Mouse (Mus musculus) kidney, embryonic 15.5 days (tissue): Measurements from ENCODE around the gene Slc20a1. TPM values are rescaled to one million over a fixed set of nuclear protein-coding genes. Genes with fewer than 3 reads are reported as not detected.

Source experiments
- ATAC-seq: fragments of 200-750 bp; cut with Nextera tagmentation; replicated peaks from 2 replicates; pipeline ENCODE4 v1.8.0; 2017; ENCODE audit warnings: moderate TSS enrichment; ENCODE audit not compliant: low FRiP score
- H3K27ac ChIP-seq: fragments of 300-500 bp; sonication (generic); 2 replicates; pipeline ENCODE4 v1.5.1; 2015; ENCODE audit warnings: mild to moderate bottlenecking, inconsistent platforms
- H3K27me3 ChIP-seq: fragments of 300-500 bp; sonication (generic); 2 replicates; pipeline ENCODE4 v1.6.1; 2015; ENCODE audit warnings: inconsistent platforms
- H3K36me3 ChIP-seq: fragments of 300-500 bp; sonication (generic); 2 replicates; pipeline ENCODE4 v1.6.1; 2015; ENCODE audit warnings: inconsistent platforms
- H3K4me1 ChIP-seq: fragments of 300-500 bp; sonication (generic); 2 replicates; pipeline ENCODE4 v1.6.1; 2015; ENCODE audit warnings: inconsistent platforms
- H3K4me2 ChIP-seq: fragments of 300-500 bp; sonication (generic); 2 replicates; pipeline ENCODE4 v1.6.1; 2015; ENCODE audit warnings: moderate library complexity, mild to moderate bottlenecking, inconsistent platforms
- H3K4me3 ChIP-seq: fragments of 300-500 bp; sonication (generic); replicated peaks from 2 replicates; pipeline ENCODE4 v1.5.1; 2015; ENCODE audit warnings: mild to moderate bottlenecking, inconsistent platforms
- H3K9ac ChIP-seq: fragments of 300-500 bp; sonication (generic); 2 replicates; pipeline ENCODE4 v1.6.1; 2015; ENCODE audit warnings: mild to moderate bottlenecking, inconsistent platforms
- H3K9me3 ChIP-seq: fragments of 300-500 bp; sonication (generic); replicated peaks from 2 replicates; pipeline ENCODE4 v1.6.1; 2016; ENCODE audit warnings: inconsistent platforms
- WGBS: fragments of 180-500 bp; shearing (Covaris S2); methylation state at CpG from one replicate; pipeline ENCODE4 v1.1.7; 2015; ENCODE audit warnings: mixed read lengths; 5-methylcytosine and 5-hydroxymethylcytosine counted together
- polyA plus RNA-seq: library from polyadenylated mRNA; unstranded; fragments of >200 nt; fragmentation: Nextera tagmentation; extraction: Ambion mirVana; gene quantifications from 2 replicates; pipeline ENCODE4 v1.2.1, GENCODE M21; 2015

The Slc20a1 gene
- polyA plus RNA-seq, 1 experiment from 2014 or later: 30.2 TPM

DNA sequence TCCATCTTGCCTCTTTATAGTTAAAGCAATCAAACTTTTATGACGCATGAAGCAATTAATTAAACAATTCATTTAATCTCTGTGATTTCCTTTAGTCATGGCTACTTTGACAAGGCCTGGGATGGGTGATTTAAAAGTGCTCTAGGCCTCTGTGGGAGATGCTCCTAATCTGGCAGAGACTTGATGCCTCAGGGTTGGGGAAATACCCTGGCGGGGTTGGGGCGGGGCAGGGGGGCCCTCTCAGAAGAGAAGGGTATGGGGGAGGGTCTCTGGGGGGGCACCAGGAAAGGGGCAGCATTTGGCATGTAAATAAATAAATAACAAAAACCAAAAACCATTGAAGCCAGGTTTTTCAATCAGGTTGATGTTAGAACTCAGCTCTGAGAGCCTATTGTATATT lies 20.9 kb upstream of the Slc20a1 start:
- H3K9ac ChIP-seq: no peak overlapping the region
- no peak overlapping the region for H3K27ac ChIP-seq
- H3K4me1 ChIP-seq: peaks cover 3% of the 10 kb centered on the region; the same call in 1 of the 2 replicates
- no peak overlapping the region for H3K4me3 ChIP-seq
- no peaks in the 10 kb centered on the region for H3K27me3 ChIP-seq
- H3K9me3 ChIP-seq: no peaks in the 10 kb centered on the region
- WGBS: 52% methylated on average over 3 of the region's 3 CpGs
- no peak overlapping the region for H3K4me2 ChIP-seq
- no peak for ATAC-seq
- H3K36me3 ChIP-seq: no peaks in the 10 kb centered on the region

DNA sequence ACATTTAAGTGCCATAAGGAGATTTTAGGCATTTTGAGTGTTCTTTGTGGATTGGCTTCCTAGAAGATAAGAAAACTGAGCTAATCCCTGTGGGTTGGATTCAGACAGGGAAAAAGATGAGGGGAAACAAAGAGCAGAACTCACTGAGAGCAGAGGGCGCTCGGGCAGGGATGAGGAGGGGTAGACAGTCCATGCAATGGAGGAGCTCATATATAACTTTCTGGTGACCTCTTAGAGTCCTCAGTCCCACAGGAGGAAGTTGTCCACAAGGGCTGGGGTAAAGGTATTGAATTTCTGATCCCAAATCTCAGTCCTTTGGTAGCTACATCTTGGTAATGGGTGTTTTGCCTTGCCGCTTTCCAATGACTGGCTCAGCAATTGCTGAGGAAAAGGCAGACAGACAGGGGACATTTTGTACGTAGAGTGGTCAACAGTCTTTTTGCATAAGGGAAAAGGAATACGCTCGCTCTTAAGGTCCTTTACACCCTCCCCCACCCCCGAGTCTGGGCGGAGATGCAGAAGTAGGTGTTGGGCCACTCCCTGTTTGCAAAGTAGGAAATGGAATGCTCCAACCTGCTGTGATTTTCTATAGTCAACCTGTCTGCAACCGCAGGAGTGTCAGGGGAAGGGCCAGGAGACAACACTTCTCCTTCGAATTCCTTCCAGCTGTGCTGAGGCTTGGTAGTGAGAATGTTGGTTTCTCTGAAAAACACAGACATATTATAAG lies 20.2 kb upstream of the Slc20a1 start:
- Histone ChIP-seq H3K27me3 (no peaks in the 10 kb centered on the region), H3K4me3 (no peak overlapping the region), H3K4me1 (peaks cover 3% of the 10 kb centered on the region; the same call in 1 of the 2 replicates), H3K36me3 (no peaks in the 10 kb centered on the region), H3K27ac (no peak overlapping the region), H3K9me3 (no peaks in the 10 kb centered on the region), H3K9ac (no peak overlapping the region), H3K4me2 (no peak overlapping the region)
- 46% methylated on average over 10 of the region's 10 CpGs for WGBS
- no peak for ATAC-seq

DNA sequence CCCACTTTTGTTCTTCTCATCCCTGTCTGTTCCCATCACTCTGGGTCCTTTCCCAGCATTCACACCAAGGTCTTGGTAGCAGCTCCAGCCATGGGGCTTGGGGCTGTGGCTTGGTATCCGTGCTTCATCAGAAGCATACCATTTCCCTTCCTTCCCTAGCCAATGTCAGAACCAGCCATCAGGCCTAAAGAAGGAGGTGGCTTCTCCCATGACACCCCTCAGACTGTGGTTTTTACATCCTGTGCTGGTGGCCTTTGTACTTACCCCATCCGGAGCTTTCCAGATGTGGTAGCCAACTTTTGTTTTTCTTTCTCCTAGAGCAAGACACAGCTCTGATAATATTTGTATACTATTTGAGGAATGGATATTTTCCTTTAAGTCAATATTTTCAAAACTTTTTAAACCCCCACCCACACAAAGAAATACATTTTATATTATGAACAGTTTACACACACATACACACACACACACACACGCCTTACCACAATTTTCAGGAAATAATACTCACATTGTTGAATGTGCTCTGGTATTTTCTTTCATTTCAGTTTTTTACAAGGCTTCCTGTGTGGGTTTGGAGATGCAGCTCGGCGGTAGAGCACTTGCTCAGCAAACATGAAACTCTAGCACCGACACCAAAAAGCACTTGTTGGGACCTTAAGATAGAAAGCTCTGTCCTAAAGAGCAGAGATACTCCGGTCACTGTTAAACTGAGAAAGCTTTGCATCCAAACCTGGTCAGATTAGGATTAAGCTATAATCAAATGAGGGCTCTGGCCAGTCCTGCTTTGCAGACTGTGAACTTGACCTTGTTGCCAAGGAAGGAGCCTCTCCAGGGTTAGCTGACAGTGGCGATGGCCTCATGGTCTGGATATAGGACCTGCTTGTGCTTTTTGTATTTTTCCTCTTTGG lies 18.4 kb upstream of the Slc20a1 start:
- no peaks in the 10 kb centered on the region for H3K9me3 ChIP-seq
- no peak overlapping the region for H3K4me2 ChIP-seq
- H3K9ac ChIP-seq: no peak overlapping the region
- no peak overlapping the region for H3K4me3 ChIP-seq
- no peaks in the 10 kb centered on the region for H3K36me3 ChIP-seq
- H3K27ac ChIP-seq: no peak overlapping the region
- H3K27me3 ChIP-seq: no peaks in the 10 kb centered on the region
- WGBS: 76% methylated on average over 8 of the region's 8 CpGs
- ATAC-seq: no peak
- H3K4me1 ChIP-seq: peaks cover 2% of the 10 kb centered on the region; the same call in 1 of the 2 replicates

DNA sequence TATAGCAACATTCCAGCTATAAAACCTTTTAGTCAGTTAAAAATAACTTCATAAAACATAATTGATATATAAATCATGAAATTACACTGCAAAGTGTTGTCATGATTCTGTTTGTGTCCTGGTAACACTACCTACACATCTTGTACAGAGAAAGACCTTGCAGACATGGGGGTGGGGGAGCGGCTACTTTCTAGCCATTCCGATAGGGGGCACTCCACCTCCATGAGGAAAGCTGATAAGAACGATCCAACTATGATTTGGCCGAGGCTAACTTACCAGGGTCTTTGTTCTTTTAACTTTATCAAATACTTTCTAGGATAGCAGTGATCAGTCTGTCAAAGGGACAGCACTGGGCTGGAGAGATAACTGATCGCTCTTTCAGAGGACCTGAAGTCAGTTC lies 17.1 kb upstream of the Slc20a1 start:
- H3K4me2 ChIP-seq: no peak overlapping the region
- no peaks in the 10 kb centered on the region for H3K27me3 ChIP-seq
- no peaks in the 10 kb centered on the region for H3K9me3 ChIP-seq
- H3K9ac ChIP-seq: no peak overlapping the region
- ATAC-seq: no peak
- 91% methylated on average over 5 of the region's 5 CpGs for WGBS
- H3K27ac ChIP-seq: no peak overlapping the region
- no peaks in the 10 kb centered on the region for H3K36me3 ChIP-seq
- H3K4me1 ChIP-seq: peaks cover 2% of the 10 kb centered on the region; the same call in 1 of the 2 replicates
- no peak overlapping the region for H3K4me3 ChIP-seq

DNA sequence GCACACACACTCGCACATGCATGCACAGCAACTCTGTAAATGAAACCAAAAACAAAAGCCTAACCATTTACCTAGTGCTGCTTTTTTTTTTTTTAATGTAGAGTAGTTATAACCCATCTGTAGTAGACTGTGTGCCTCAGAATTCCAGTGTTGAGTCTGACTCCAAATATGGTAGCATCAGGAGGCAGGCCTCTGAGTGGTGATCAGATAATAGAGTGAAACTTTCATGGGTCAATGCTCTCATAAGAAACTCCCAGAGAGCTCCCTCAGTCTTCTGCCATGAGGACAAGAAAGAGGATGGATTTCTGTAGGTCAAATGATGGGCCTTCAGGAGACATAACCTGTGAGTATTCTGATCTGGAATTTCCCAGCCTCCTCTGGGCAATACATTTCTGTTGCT lies 16.2 kb upstream of the Slc20a1 start:
- WGBS: 98% methylated on average over 1 of the region's 1 CpGs
- ATAC-seq: no peak
- Histone ChIP-seq H3K36me3 (no peaks in the 10 kb centered on the region), H3K9me3 (no peaks in the 10 kb centered on the region), H3K27ac (no peak overlapping the region), H3K9ac (no peak overlapping the region), H3K4me2 (no peak overlapping the region), H3K4me3 (no peak overlapping the region), H3K4me1 (peaks cover 2% of the 10 kb centered on the region; the same call in 1 of the 2 replicates), H3K27me3 (no peaks in the 10 kb centered on the region)

DNA sequence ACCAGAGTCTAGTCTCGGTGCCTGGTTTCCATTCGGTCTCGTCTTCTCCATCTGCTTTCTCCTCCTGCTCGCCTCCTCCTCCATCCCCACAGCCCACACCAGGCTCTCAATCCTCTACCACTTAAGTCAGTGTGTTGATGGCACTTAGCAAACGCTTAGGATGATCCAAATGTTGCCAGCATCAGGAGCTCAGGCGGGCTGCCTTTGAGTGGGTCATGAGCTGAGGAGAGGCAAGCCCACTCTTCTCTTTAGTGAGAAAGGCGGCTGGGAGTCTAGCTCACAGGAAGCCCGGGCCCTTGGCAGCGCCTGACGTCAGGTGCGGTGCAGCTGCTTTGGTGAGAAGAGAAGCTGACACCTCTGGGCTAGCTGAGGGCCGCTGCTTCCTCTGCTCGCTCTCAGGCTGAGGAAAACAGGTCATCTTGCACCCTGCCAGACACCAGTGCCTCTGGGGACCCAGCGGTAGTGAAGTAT lies 15.0 kb upstream of the Slc20a1 start:
- no peaks in the 10 kb centered on the region for H3K36me3 ChIP-seq
- H3K9ac ChIP-seq: no peak overlapping the region
- H3K9me3 ChIP-seq: no peaks in the 10 kb centered on the region
- no peak overlapping the region for H3K4me3 ChIP-seq
- no peak overlapping the region for H3K4me2 ChIP-seq
- no peak overlapping the region for H3K27ac ChIP-seq
- ATAC-seq: no peak
- 44% methylated on average over 14 of the region's 14 CpGs for WGBS
- H3K4me1 ChIP-seq: 0 out of 2 replicates have a peak, but pooled peaks cover 2% of the 10 kb centered on the region
- no peaks in the 10 kb centered on the region for H3K27me3 ChIP-seq

DNA sequence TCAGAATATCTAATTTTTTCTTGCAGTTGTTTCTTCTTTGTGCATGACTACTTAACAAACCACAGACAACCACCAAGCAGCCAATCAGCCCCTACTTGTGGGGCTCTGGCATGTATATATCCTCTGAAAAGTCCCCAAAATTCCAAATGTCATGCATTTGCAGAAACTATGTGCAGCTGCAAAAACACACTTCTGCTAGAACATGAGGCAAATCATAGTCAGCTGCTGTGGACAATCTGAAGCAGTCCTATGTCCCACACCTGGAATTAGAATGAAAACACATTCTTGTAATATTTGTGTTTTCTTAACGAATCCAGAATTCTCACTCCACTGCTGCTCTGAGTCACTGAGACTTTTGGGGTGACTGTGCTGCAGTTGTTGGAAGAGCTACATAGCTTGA lies 13.7 kb upstream of the Slc20a1 start:
- no peak for ATAC-seq
- Histone ChIP-seq H3K9ac (no peak overlapping the region), H3K4me2 (no peak overlapping the region), H3K27me3 (no peaks in the 10 kb centered on the region), H3K4me1 (0 out of 2 replicates have a peak, but pooled peaks cover 2% of the 10 kb centered on the region), H3K9me3 (no peaks in the 10 kb centered on the region), H3K36me3 (no peaks in the 10 kb centered on the region), H3K4me3 (no peak overlapping the region), H3K27ac (no peak overlapping the region)
- 73% methylated on average over 1 of the region's 1 CpGs for WGBS

DNA sequence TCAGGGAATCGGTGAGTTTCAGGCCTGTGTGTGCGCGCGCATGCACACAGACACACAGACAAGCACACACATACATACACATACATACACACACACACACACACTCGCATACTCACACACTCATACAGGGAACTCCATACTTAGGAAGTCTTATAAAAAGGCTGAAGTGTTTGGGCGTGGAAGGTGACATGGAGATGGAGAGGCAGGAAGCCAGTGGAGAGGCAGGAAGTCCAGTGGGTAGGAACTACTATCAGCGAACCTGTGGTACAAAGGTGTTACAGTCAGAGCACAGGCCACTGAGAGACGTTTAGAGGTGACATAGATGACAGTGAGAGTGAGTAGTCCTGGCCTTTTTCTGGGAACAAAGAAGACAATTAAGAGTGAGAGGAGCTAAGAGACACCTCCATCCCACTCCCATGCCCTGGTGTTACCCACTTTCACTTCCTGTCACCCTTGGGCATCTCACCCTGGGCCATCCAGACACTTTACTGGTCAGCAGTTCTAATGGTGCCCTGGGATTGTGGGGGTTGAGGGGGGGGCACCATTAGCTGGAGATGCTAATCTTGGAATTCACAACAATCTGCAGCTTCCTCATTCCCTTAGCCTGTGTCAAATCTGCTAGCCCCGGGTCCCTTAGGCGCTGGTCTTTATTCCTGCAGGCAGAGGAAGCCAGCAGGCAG lies 12.8 kb upstream of the Slc20a1 start:
- Histone ChIP-seq H3K27me3 (no peaks in the 10 kb centered on the region), H3K4me1 (0 out of 2 replicates have a peak, but pooled peaks cover 2% of the 10 kb centered on the region), H3K4me2 (no peak overlapping the region), H3K9me3 (no peaks in the 10 kb centered on the region), H3K36me3 (no peaks in the 10 kb centered on the region), H3K27ac (no peak overlapping the region), H3K4me3 (no peak overlapping the region), H3K9ac (no peak overlapping the region)
- ATAC-seq: no peak
- WGBS: 78% methylated on average over 10 of the region's 10 CpGs

DNA sequence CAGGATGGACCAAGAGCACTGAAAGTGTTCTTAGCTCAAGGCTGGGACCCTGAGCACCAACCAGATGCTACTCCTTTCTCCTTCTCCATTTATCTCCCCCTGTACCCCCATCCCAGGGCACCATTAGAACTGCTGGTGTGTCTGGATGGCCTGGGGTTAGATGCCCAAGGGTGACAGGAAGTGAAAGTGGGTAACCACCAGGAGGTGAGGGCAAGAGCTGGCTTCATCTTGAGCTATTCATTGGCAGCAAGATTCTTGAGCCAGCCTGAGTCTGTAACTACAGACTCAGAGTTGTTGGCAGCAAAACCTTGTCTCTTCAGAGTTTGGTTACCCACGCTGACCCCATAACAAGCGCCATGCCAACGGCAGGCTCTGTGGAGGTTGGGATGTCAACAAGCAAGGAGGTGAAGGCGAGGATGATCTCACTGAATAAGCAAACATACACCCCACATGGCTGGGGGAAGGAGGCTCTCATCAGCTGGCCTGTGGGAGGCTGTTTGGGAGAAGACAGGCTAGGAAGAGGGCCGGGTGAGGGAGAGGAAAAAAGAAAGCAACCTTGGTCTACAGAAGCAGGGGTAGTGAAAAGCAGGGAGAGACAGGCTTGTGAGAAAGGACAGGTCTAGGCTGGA lies 12.2 kb upstream of the Slc20a1 start:
- ATAC-seq: no peak
- no peak overlapping the region for H3K4me2 ChIP-seq
- WGBS: 55% methylated on average over 5 of the region's 5 CpGs
- no peaks in the 10 kb centered on the region for H3K27me3 ChIP-seq
- no peaks in the 10 kb centered on the region for H3K9me3 ChIP-seq
- H3K36me3 ChIP-seq: no peaks in the 10 kb centered on the region
- H3K4me1 ChIP-seq: 0 out of 2 replicates have a peak, but pooled peaks cover 2% of the 10 kb centered on the region
- no peak overlapping the region for H3K9ac ChIP-seq
- H3K27ac ChIP-seq: no peak overlapping the region
- H3K4me3 ChIP-seq: no peak overlapping the region

DNA sequence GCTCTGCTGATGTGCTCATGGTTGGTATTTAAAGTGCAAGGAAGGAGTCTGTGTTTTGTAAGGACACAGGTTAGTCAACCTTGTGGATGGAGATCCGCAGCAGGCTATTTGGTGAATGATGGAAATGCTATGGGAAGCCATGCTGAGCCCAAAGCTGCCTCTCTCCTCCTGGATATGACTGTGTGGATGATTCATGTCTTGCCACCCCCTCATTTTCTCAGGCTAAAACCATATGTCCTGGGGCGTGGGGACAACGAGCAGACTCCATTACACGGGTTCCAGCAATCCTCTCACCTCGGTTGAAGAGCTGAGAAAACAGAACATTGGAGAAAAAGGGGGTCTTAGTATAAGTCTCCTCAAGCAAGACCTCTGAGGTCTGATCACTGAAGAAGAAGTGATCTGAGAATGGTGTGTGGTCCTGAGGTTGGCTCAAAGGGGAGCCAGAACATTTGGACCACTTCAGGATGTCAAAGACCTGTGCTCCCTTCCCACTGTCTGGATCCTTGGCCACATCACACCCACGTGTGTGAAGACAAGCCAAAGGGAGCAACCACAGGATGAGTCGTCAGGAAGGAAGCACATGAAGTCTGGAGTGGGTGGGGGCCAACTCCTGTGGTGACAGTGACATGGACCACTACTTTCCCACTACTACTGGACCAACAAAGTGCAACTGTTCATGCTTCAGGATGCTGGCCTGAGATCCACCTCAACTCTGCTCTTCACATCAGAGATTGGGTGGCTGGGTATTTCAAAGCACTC lies 6.0 kb upstream of the Slc20a1 start:
- WGBS: 84% methylated on average over 7 of the region's 7 CpGs

DNA sequence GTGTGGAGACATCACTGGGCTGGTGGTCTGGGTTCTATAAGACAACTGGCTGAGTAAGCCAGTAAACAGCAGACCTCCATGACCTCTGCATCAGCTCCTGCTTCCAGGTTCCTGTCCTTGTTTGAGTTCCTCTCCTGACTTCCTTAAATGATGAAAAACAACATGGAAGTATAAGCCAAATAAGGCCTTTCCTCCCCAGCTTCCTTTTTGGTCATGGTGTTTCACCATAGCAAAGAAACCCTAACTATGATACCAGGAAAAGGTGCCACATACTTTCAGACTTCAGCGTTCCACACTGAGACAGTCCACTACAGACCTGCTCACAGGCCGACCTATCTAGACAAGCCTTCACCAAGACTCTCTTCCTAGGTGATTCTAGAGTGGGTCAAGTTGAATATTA lies 2.2 kb upstream of the Slc20a1 start:
- no peak for ATAC-seq
- WGBS: 95% methylated on average over 2 of the region's 2 CpGs
- no peak overlapping the region for H3K4me2 ChIP-seq

More for the DNA sequence above, 6.0 kb upstream of the Slc20a1 start:
- Histone ChIP-seq H3K4me3 (no peak overlapping the region), H3K27me3 (no peaks in the 10 kb centered on the region), H3K36me3 (no peaks in the 10 kb centered on the region), H3K9ac (no peak overlapping the region), H3K9me3 (no peaks in the 10 kb centered on the region), H3K4me2 (no peak overlapping the region), H3K4me1 (peaks cover 7% of the 10 kb centered on the region), H3K27ac (no peak overlapping the region)
- no peak for ATAC-seq

More for the DNA sequence above, 2.2 kb upstream of the Slc20a1 start:
- no peak overlapping the region for H3K27ac ChIP-seq
- H3K9me3 ChIP-seq: no peaks in the 10 kb centered on the region
- no peak overlapping the region for H3K4me3 ChIP-seq
- H3K9ac ChIP-seq: no peak overlapping the region
- peaks cover 22% of the 10 kb centered on the region for H3K4me1 ChIP-seq
- H3K36me3 ChIP-seq: peaks cover 12% of the 10 kb centered on the region
- H3K27me3 ChIP-seq: no peaks in the 10 kb centered on the region
